Mouse (Mus musculus): ENCODE results near the gene Gm7579. TPM values are rescaled to one million over a fixed set of nuclear protein-coding genes. Genes with fewer than 3 reads are reported as not detected.

Gm7579 gene
- not detected for polyA plus RNA-seq (2017; shearing (Covaris generic))

DNA sequence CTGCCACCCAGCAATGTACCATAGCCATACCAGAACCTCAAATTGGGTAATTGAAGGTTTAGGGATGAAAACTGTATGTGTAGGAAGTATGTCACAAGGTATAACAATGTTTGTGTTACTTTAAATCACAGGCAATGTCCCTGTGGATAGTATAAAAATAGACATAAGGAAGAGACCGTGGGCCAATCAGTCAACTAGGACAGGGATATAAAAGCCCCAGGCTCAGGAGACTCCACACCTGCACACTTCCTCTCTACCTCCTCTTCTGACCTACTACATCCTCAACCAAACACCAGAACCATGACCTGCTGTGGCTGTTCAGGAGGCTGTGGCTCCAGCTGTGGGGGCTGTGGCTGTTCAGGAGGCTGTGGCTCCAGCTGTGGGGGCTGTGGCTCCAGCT lies at the start of gene Gm7579:
TSS of gene Gm7579 (plus strand) at position 301 of the 400 bp plus-strand sequence.

DNA sequence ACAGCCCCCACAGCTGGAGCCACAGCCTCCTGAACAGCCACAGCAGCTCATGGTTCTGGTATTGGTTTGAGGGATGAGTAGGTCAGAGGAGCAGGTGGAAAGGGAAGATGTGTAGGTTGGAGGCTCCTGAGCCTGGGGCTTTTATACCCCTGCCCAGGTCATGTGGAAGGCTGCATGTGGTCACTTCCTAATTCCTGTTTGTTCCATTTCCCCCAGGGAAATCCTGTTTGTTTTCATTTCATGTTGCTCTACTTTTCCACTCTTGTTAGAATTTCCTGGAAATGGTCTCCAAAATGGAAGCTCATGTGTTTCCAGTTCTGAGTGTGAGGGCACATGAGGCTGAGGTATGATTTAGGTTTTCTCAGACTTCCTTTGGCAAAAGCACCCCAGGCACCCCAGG lies 46.0 kb upstream of the Gm7579 start, which contains the start of gene Gm4553:
TSS of gene Gm4553 (minus strand) at position 101 of the 400 bp plus-strand sequence.

DNA sequence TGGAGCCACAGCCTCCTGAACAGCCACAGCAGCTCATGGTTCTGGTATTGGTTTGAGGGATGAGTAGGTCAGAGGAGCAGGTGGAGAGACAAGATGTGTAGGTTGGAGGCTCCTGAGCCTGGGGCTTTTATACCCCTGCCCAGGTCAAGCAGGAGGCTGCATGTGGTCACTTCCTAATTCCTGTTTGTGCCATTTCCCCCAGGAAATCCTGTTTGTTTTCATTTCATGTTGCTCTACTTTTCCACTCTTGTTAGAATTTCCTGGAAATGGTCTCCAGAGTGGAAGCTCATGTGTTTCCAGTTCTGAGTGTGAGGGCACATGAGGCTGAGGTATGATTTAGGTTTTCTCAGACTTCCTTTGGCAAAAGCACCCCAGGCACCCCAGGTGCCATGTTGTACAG lies 35.8 kb upstream of the Gm7579 start, which contains the start of gene Krtap5-2:
TSS of gene Krtap5-2 (minus strand) at position 101 of the 400 bp plus-strand sequence.

DNA sequence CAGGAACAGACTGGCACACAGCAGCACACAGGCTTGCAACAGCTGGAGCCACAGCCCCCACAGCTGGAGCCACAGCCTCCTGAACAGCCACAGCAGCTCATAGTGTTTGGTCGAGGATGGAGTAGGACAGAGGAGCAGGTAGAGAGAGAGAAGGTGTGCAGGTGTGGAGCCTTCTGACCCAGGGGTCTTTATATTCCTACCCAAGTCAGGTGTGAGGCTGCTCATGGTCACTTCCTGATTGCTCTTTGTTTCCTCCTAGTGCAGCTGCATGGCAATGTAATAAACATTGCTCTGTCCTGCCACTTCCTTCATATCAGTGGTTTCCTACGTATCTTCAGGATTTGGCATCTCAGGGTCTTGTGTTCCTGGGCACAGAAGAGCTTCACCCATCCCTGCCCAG lies 21.4 kb upstream of the Gm7579 start, which contains the start of gene Gm10153:
TSS of gene Gm10153 (minus strand) at position 101 of the 400 bp plus-strand sequence.

DNA sequence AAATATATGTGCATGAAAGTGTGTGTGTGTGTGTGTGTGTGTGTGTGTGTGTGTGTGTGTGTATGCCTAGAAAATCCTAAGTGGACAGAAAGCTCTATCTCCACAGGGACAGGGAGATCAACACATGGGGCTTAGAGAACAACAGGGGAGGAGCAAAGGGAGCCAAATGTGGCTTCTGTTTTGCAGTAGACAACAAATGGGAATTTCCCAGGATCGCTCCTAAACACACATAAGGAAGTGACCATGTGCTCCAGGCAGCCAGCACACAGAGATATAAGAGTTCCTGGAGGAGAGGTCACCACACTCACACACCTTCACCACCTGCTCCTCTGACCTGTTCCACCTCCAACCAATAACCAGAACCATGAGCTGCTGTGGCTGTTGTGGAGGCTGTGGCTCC lies 10.6 kb upstream of the Gm7579 start, which contains the start of gene Krtap5-3:
TSS of gene Krtap5-3 (plus strand) at position 301 of the 400 bp plus-strand sequence.

DNA sequence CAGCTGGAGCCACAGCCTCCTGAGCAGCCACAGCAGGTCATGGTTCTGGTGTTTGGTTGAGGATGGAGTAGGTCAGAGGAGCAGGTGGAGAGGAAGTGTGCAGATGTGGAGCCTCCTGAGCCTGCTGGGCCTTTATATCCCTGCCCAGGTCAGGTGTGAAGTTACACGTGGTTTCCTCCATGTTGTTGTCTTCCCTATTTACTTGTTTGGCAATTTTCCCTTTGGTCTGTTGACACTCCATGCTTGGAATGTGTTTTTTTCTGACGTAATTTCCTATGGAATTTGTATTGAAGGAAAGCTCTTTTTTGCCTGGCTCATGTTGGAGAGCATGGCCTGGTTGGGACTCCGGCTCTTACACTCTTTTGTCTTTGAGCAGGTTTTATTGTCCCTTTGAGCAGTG lies 18.2 kb downstream of the Gm7579 start, which contains the start of gene Krtap5-5:
TSS of gene Krtap5-5 (minus strand) at position 101 of the 400 bp plus-strand sequence.

DNA sequence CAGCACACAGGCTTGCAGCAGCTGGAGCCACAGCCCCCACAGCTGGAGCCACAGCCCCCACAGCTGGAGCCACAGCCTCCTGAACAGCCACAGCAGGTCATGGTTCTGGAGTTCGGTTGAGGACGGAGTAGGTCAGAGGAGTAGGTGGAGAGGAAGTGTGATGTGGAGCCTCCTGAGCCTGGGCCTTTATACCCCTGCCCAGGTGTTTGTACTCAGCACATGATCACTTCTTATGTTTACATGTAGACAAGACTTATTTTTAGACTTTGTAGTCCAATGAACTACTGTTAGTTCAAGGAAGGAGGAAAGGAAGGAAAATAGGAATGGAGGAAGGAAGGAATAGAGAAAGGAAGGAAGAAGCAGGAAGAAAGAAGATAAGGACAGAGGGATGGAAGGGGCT lies 29.3 kb downstream of the Gm7579 start, which contains the start of gene Gm40460:
TSS of gene Gm40460 (minus strand) at position 101 of the 400 bp plus-strand sequence.

DNA sequence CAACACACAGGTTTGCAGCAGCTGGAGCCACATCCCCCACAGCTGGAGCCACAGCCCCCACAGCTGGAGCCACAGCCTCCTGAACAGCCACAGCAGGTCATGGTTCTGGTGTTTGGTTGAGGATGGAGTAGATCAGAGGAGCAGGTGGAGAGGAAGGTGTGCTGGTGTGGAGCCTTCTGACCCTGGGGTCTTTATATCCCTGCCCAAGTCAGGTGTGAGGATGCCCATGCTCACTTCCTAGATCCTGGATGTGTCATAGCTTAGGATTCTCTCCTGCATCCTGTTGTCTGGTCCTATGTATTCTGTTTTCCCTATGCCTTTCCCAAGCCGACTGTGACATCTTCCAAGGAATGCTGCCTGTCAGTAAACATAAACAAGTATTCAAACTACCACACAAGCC lies 46.6 kb downstream of the Gm7579 start, which contains the start of gene Gm2431:
TSS of gene Gm2431 (minus strand) at position 101 of the 400 bp plus-strand sequence.

Other genes with a start within 250 kb of the Gm7579 start
- 132 TPM for gene Mob2, start 150.8 kb upstream of the Gm7579 start, polyA plus RNA-seq (2017; shearing (Covaris generic))
- 32.7 TPM for gene Dusp8, start 116.0 kb upstream of the Gm7579 start, polyA plus RNA-seq (2017; shearing (Covaris generic))
- gene Gm45618, start 91.1 kb upstream of the Gm7579 start, polyA plus RNA-seq (2017; shearing (Covaris generic)) = 1.2 TPM
- gene Gm39115, start 75.8 kb upstream of the Gm7579 start, polyA plus RNA-seq (2017; shearing (Covaris generic)) = not detected
- gene Gm45337, start 67.3 kb upstream of the Gm7579 start, polyA plus RNA-seq (2017; shearing (Covaris generic)) = not detected
- gene Gm29735, start 54.7 kb upstream of the Gm7579 start, polyA plus RNA-seq (2017; shearing (Covaris generic)) = not detected
- gene Gm4553, start 46.1 kb upstream of the Gm7579 start, polyA plus RNA-seq (2017; shearing (Covaris generic)) = not detected
- gene Krtap5-2, start 35.9 kb upstream of the Gm7579 start, polyA plus RNA-seq (2017; shearing (Covaris generic)) = not detected
- gene Gm10153, start 21.5 kb upstream of the Gm7579 start, polyA plus RNA-seq (2017; shearing (Covaris generic)) = not detected
- not detected for gene Krtap5-3, start 10.5 kb upstream of the Gm7579 start, polyA plus RNA-seq (2017; shearing (Covaris generic))
- not detected for gene Krtap5-5, start 18.1 kb downstream of the Gm7579 start, polyA plus RNA-seq (2017; shearing (Covaris generic))
- gene Gm40460, start 29.2 kb downstream of the Gm7579 start, polyA plus RNA-seq (2017; shearing (Covaris generic)) = not detected
- not detected for gene Gm2431, start 46.5 kb downstream of the Gm7579 start, polyA plus RNA-seq (2017; shearing (Covaris generic))
- gene Gm4559, start 62.5 kb downstream of the Gm7579 start, polyA plus RNA-seq (2017; shearing (Covaris generic)) = not detected
- gene Krtap5-1, start 85.3 kb downstream of the Gm7579 start, polyA plus RNA-seq (2017; shearing (Covaris generic)) = not detected
- gene Krtap5-4, start 91.7 kb downstream of the Gm7579 start, polyA plus RNA-seq (2017; shearing (Covaris generic)) = not detected
- 44.4 TPM for gene Ifitm10, start 161.9 kb downstream of the Gm7579 start, polyA plus RNA-seq (2017; shearing (Covaris generic))
- gene Gm49369, start 170.8 kb downstream of the Gm7579 start, polyA plus RNA-seq (2017; shearing (Covaris generic)) = 28.2 TPM
- gene Ctsd, start 176.2 kb downstream of the Gm7579 start, polyA plus RNA-seq (2017; shearing (Covaris generic)) = 419 TPM
- gene Syt8, start 223.0 kb downstream of the Gm7579 start, polyA plus RNA-seq (2017; shearing (Covaris generic)) = not detected
- gene Tnni2, start 229.9 kb downstream of the Gm7579 start, polyA plus RNA-seq (2017; shearing (Covaris generic)) = not detected
- gene Lsp1, start 248.9 kb downstream of the Gm7579 start, polyA plus RNA-seq (2017; shearing (Covaris generic)) = 1,101 TPM